Mouse (Mus musculus) kidney, embryonic 14.5 days (tissue): ENCODE data around the gene Dag1. TPM values are rescaled to one million over a fixed set of nuclear protein-coding genes. Genes with fewer than 3 reads are reported as not detected.

Source experiments
- ATAC-seq: fragments of 200-750 bp; cut with Nextera tagmentation; 2 replicates; pipeline ENCODE4 v1.8.0; 2017; ENCODE audit warnings: moderate number of reproducible peaks, mild to moderate bottlenecking, moderate TSS enrichment, moderate library complexity; ENCODE audit not compliant: low FRiP score, low TSS enrichment
- H3K27ac ChIP-seq: fragments of 300-500 bp; sonication (generic); 2 replicates; pipeline ENCODE4 v1.5.1; 2014; ENCODE audit warnings: low read depth, mild to moderate bottlenecking, low read length, moderate library complexity, mixed read lengths
- H3K27me3 ChIP-seq: fragments of 300-500 bp; sonication (generic); 2 replicates; pipeline ENCODE4 v1.6.1; 2014; ENCODE audit warnings: mild to moderate bottlenecking, low read length; ENCODE audit not compliant: control insufficient read depth, insufficient read depth
- H3K36me3 ChIP-seq: fragments of 300-500 bp; sonication (generic); 2 replicates; pipeline ENCODE4 v1.6.1; 2014; ENCODE audit warnings: low read length, mixed read lengths; ENCODE audit not compliant: control insufficient read depth, insufficient read depth
- H3K4me1 ChIP-seq: fragments of 300-500 bp; sonication (generic); 2 replicates; pipeline ENCODE4 v1.6.1; 2014; ENCODE audit warnings: low read length, mixed read lengths; ENCODE audit not compliant: control insufficient read depth, insufficient read depth
- H3K4me2 ChIP-seq: fragments of 300-500 bp; sonication (generic); replicated peaks from 2 replicates; pipeline ENCODE4 v1.6.1; 2014; ENCODE audit warnings: low read depth, mild to moderate bottlenecking, low read length
- H3K4me3 ChIP-seq: fragments of 300-500 bp; sonication (generic); 2 replicates; pipeline ENCODE4 v1.5.1; 2014; ENCODE audit warnings: mild to moderate bottlenecking, low read length
- H3K9ac ChIP-seq: fragments of 300-500 bp; sonication (generic); 2 replicates; pipeline ENCODE4 v1.6.1; 2014; ENCODE audit warnings: low read depth, mild to moderate bottlenecking, low read length, moderate library complexity
- H3K9me3 ChIP-seq: fragments of 300-500 bp; sonication (generic); 2 replicates; pipeline ENCODE4 v1.6.1; 2016; ENCODE audit warnings: low read length; ENCODE audit not compliant: control insufficient read depth
- WGBS: fragments of 180-500 bp; shearing (Covaris S2); extraction: QIAGEN DNeasy Blood & Tissue Kit; methylation state at CpG from one replicate; pipeline ENCODE4 v1.1.7; 2014; 5-methylcytosine and 5-hydroxymethylcytosine counted together
- polyA plus RNA-seq: library from polyadenylated mRNA; unstranded; fragments of >200 nt; fragmentation: Nextera tagmentation; extraction: Ambion mirVana; gene quantifications from 2 replicates; pipeline ENCODE4 v1.2.1, GENCODE M21; 2014

Gene Dag1
- polyA plus RNA-seq, 1 experiment from 2014 or later, result 129 TPM

DNA sequence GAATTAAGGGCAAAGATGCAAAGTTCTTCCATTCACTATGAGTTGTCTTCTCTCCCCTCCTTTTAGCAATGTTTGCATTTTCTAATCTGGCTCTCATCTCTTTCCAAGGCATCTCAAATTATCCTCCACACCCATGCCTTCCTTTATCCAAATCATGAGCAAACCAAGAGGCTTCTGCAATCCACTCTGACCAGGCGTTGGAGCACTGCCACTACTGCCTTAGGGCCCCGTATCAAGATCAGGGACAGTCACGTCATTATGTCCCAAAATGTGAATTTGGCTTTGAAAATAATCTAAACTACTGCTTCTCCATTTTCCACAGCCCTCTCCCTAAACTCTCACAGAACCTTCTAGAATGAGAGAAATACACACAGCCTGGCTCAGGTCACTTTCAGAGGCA, 19.2 kb downstream of the Dag1 start:
- peaks cover 22% of the 10 kb centered on the region for H3K36me3 ChIP-seq
- WGBS, result 91% methylated on average over 3 of the region's 3 CpGs
- no peak overlapping the region for H3K9ac ChIP-seq
- H3K4me3 ChIP-seq, result no peak overlapping the region
- no peaks in the 10 kb centered on the region for H3K27me3 ChIP-seq
- H3K4me1 ChIP-seq, result peaks cover 5% of the 10 kb centered on the region; the same call in 1 of the 2 replicates
- H3K4me2 ChIP-seq, result no peak overlapping the region
- no peaks in the 10 kb centered on the region for H3K9me3 ChIP-seq
- H3K27ac ChIP-seq, result no peak overlapping the region
- no peak for ATAC-seq

DNA sequence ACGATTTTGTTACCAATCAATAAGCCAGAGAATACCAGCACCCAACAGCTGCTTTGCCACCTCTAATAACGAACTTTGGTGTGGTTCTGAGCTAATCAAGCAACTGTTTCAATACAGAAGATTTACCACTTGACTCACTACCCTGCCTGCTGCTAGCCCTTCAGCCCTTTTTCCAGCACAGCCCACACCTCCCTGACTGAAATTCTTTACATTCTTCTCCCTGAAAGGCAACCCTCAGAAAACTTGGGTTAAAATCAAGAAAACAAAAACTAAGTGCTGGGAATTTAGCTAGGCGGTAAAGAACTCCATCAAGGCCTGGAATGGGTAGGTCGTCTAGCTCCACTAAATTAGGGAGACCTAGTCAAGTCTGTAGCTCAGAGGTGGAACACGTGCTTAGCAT, 23.8 kb downstream of the Dag1 start:
- WGBS, result 57% methylated on average over 5 of the region's 5 CpGs
- H3K9ac ChIP-seq, result no peak overlapping the region
- H3K4me1 ChIP-seq, result peaks cover 31% of the 10 kb centered on the region
- no peak overlapping the region for H3K4me2 ChIP-seq
- no peak overlapping the region for H3K4me3 ChIP-seq
- no peaks in the 10 kb centered on the region for H3K9me3 ChIP-seq
- no peaks in the 10 kb centered on the region for H3K27me3 ChIP-seq
- no peak overlapping the region for H3K27ac ChIP-seq
- H3K36me3 ChIP-seq, result peaks cover 5% of the 10 kb centered on the region; the same call in 1 of the 2 replicates
- ATAC-seq, result no peak

DNA sequence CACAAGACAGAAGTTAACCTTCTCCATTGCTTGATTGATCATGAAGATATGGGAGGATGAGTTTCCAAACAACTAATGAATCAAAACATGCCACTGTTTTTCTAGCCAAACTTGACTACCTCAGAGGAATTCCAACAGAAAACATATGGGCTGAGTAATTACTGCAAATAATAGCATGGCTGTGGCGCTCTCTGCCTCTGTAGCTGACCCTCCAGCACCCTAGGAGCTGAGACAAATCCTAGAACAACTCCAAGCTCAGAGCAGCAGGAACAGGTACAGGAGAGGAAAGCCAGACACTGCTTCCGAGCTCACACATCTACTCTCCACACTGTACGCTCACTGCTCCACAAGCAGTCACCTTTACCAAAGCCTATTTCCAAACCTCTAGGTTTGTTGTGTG, 24.9 kb downstream of the Dag1 start:
- Histone ChIP-seq H3K4me1 (peaks cover 35% of the 10 kb centered on the region), H3K4me2 (no peak overlapping the region), H3K27me3 (no peaks in the 10 kb centered on the region), H3K9ac (no peak overlapping the region), H3K36me3 (no peaks in the 10 kb centered on the region), H3K9me3 (no peaks in the 10 kb centered on the region), H3K27ac (peak overlapping the region; percentile 77), H3K4me3 (no peak overlapping the region)
- 46% methylated on average over 3 of the region's 3 CpGs for WGBS
- peak; percentile 74; the same call in 1 of the 2 replicates for ATAC-seq

DNA sequence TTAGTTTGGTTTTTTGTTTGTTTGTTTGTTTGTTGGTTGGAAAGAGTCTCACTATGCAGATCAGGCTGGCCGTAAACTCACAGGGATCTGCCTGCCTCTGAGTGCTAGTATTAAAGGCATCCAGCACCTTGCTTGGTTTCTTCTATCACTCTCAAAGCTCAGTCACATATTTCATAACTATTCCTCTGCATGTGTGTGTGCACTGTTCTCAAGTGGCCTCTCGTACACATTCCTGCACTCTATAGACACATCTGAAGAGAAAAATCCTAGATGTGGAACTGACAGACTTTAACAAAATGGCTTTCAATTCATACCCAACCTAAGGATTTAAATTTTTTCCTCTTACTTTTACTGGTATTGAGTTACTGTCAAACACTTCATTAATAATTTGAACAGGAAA, 25.4 kb downstream of the Dag1 start:
- H3K9ac ChIP-seq, result no peak overlapping the region
- no peak overlapping the region for H3K4me3 ChIP-seq
- H3K4me1 ChIP-seq, result peaks cover 35% of the 10 kb centered on the region
- WGBS, result 68% methylated on average over 2 of the region's 2 CpGs
- ATAC-seq, result no peak
- no peak overlapping the region for H3K4me2 ChIP-seq
- no peak overlapping the region for H3K27ac ChIP-seq
- H3K36me3 ChIP-seq, result no peaks in the 10 kb centered on the region
- no peaks in the 10 kb centered on the region for H3K9me3 ChIP-seq
- no peaks in the 10 kb centered on the region for H3K27me3 ChIP-seq

DNA sequence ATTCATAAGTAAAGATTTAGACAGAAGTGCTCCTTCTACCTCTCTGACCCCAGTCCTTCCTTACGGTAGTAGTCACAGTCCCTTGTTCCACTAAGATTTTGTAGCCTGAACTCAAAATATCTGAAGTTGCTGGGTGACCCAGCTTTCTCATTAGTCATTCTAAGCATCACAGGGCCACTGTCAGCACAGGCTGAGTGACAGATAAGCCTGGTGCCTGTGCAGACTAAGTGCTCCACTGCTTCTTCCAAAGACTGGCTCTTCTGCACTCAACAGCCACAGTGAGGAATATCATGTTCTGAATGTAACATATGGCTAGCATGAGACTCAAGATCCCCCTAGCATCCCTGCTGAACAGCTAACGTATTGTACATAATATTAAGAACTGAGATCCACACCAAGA, 29.1 kb downstream of the Dag1 start:
- peaks cover 30% of the 10 kb centered on the region for H3K4me1 ChIP-seq
- H3K36me3 ChIP-seq, result no peaks in the 10 kb centered on the region
- H3K27ac ChIP-seq, result no peak overlapping the region
- H3K9me3 ChIP-seq, result no peaks in the 10 kb centered on the region
- 95% methylated on average over 2 of the region's 2 CpGs for WGBS
- H3K4me2 ChIP-seq, result no peak overlapping the region
- no peak overlapping the region for H3K9ac ChIP-seq
- H3K4me3 ChIP-seq, result no peak overlapping the region
- H3K27me3 ChIP-seq, result no peaks in the 10 kb centered on the region
- ATAC-seq, result no peak

DNA sequence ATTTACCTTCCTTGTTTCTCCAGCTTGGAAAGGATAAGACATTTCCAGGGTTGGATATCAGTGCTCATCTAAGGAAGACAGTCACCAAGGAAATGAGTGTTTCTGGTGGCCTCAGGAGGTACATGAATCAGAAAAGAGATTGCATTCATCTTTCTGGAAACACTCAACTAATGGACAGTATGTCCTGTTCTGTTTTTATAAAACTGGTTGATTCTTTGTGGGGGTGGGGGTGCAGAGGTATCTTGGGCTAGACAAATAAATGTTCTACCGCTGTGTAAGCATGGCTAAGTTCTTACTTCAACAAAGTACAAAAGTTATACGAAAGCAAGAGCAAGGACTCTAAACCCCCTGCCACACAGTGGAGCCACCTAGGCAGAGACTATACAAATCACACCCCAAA, 30.9 kb downstream of the Dag1 start:
- H3K9me3 ChIP-seq, result no peaks in the 10 kb centered on the region
- no peak for ATAC-seq
- H3K9ac ChIP-seq, result no peak overlapping the region
- H3K4me2 ChIP-seq, result no peak overlapping the region
- no peak overlapping the region for H3K27ac ChIP-seq
- 85% methylated on average over 2 of the region's 2 CpGs for WGBS
- peaks cover 25% of the 10 kb centered on the region for H3K4me1 ChIP-seq
- H3K36me3 ChIP-seq, result no peaks in the 10 kb centered on the region
- no peak overlapping the region for H3K4me3 ChIP-seq
- no peaks in the 10 kb centered on the region for H3K27me3 ChIP-seq

DNA sequence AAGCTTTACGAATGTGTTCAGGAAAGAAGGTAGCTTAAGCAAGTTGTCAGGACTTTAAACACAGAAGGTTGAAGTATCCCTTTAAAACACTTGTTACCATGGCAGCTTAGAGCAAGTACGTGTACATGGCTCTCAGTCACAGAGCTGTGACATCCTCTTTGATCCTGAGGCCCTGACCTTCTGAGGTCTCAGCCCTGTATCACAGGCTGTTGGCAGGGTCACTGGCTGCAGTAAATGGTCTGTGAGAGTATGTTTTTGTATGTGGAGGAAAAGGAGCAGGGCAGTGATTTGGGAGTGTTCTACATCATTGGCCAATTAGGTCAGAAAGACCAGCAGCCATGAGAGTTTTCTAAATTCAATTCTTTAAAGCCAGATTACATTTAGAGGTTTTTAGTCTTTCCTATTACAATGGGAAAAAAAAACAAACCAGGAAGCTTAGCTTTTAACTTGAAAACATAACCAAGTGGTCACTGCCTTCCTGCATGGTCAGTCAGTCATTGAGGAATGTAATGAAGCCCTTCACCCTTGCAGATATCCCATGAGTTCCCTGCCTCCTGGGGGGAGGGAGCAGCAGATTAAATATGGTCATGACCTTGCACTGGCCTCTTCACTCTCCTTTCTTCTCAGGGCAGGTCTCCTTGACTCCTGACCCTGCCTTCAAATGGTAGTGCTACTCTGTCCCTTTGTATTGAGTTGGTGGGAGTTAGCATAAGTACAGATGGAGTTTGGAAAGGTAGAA, 35.7 kb downstream of the Dag1 start:
- Histone ChIP-seq H3K4me2 (no peak overlapping the region), H3K27me3 (no peaks in the 10 kb centered on the region), H3K9me3 (no peaks in the 10 kb centered on the region), H3K4me3 (no peak overlapping the region), H3K4me1 (peaks cover 8% of the 10 kb centered on the region; the same call in 1 of the 2 replicates), H3K36me3 (no peaks in the 10 kb centered on the region), H3K9ac (no peak overlapping the region), H3K27ac (peak overlapping the region; percentile 60; the same call in 1 of the 2 replicates)
- 13% methylated on average over 2 of the region's 2 CpGs for WGBS
- ATAC-seq, result peak; percentile 74

DNA sequence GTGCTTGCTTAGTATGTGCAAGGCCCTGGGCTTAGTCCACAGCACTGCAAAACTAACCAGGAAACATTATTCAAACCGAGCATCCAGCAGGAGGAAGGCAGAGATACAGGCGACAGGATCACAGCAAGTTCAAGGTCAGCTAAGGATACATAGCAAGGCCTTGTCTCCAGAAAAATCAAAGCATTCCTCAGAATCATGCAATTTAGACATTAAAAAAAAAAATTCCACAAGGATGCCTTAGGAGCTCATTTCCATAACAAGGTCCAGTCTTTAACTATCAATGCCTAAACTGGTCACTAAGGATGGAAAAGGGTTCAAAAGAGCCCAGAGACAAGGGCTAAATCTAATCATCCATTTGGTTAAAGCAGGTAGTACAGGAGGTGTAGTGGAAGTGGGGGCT, 38.6 kb downstream of the Dag1 start:
- Histone ChIP-seq H3K9me3 (no peaks in the 10 kb centered on the region), H3K36me3 (no peaks in the 10 kb centered on the region), H3K4me1 (peaks cover 17% of the 10 kb centered on the region), H3K9ac (no peak overlapping the region), H3K27me3 (no peaks in the 10 kb centered on the region), H3K27ac (no peak overlapping the region; the same call in 1 of the 2 replicates), H3K4me2 (no peak overlapping the region), H3K4me3 (no peak overlapping the region)
- WGBS, result 61% methylated on average over 2 of the region's 2 CpGs
- ATAC-seq, result no peak

DNA sequence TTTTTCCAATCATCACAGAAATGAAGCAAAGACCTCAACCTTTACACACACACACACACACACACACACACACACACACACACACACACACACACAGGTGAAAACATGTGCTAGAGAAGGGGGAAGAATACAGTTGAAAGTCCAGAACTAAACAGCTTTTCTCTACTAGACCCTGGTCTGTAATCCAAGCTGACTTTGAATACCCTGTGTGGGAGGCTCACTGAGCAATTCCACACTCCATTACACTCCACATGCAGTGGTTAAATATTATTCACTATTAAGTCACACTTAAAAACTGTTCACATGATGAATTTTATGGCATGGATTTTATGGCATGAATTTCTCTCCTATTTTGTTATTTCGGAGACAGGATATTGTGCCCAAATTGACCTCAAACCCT, 40.1 kb downstream of the Dag1 start:
- no peaks in the 10 kb centered on the region for H3K36me3 ChIP-seq
- H3K9ac ChIP-seq, result no peak overlapping the region
- peak overlapping the region; percentile 82; the same call in 1 of the 2 replicates for H3K27ac ChIP-seq
- H3K9me3 ChIP-seq, result no peaks in the 10 kb centered on the region
- WGBS, result 44% methylated on average over 1 of the region's 1 CpGs
- H3K4me1 ChIP-seq, result peaks cover 21% of the 10 kb centered on the region
- no peak overlapping the region for H3K4me2 ChIP-seq
- H3K4me3 ChIP-seq, result no peak overlapping the region
- peak; percentile 65; the same call in 1 of the 2 replicates for ATAC-seq
- H3K27me3 ChIP-seq, result no peaks in the 10 kb centered on the region
